Comparison of ENCODE assay signal across 17 mouse cellular contexts in genomic region chr14:43859465-43859864, GRCm38 (mm10). TPM values are rescaled to one million over a fixed set of nuclear protein-coding genes. Genes with fewer than 3 reads are reported as not detected.
A peak's percentile ranks its signal among the peaks of the same experiment; 100 is the strongest.
DNase-seq lines count a peak whose midpoint lies in the region; ATAC-seq and TF ChIP-seq lines count a peak whose summit lies in the region.
"Not testable (repeated sequence)": the region's sequence is repeated elsewhere in the genome, so short reads cannot be mapped to it uniquely, and the experiment has no call there.
"Had no signal": no experiment of that assay in that cellular context is flagged by ENCODE, and none has a peak within 500 bp of the region (broad histone marks: within the 10 kb centered on the region; RNA-seq: fewer than 3 reads in every experiment).

No protein-coding gene starts in this region.

- not testable (repeated sequence) for H3K27me3 ChIP-seq in heart, postnatal 0 days (ENCODE audit: control insufficient read depth, insufficient read depth, low read length); kidney, adult 2 months (replicated peaks; ENCODE audit: control insufficient read depth, insufficient read depth, low read length)

- TF ChIP-seq CTCF in heart, postnatal 0 days (IDR thresholded peaks at IDR 0.05; ENCODE audit: low read depth); kidney, adult 2 months (conservative IDR thresholded peaks at IDR 0.05; ENCODE audit: insufficient read depth, insufficient read length, low read depth, low read length): not testable (repeated sequence)

- not testable (repeated sequence) for H3K27ac ChIP-seq in heart, postnatal 0 days (ENCODE audit: low read depth); kidney, adult 2 months (ENCODE audit: insufficient read depth, low read depth, low read length)

- not testable (repeated sequence) for H3K9ac ChIP-seq in heart, postnatal 0 days (replicated peaks; ENCODE audit: low read depth, low read length)

- H3K4me1 ChIP-seq in heart, postnatal 0 days (ENCODE audit: control insufficient read depth, insufficient read depth); kidney, adult 2 months (ENCODE audit: control insufficient read depth, insufficient read depth, low read length): not testable (repeated sequence)

- TF ChIP-seq POLR2A in kidney, adult 2 months (IDR thresholded peaks at IDR 0.05; ENCODE audit: low read depth, low read length) = not testable (repeated sequence)

- not testable (repeated sequence) for H3K36me3 ChIP-seq in heart, postnatal 0 days (replicated peaks; ENCODE audit: control insufficient read depth, insufficient read depth, low read length); kidney, adult 2 months (ENCODE audit: control insufficient read depth, insufficient read depth, low read length)

- intact Hi-C loops in left cerebral cortex, postnatal 4 days (cut with DNase I) = not testable (repeated sequence)

- not testable (repeated sequence) for H3K9me3 ChIP-seq in heart, postnatal 0 days (replicated peaks; ENCODE audit: control insufficient read depth, low read length)

- not testable (repeated sequence) for H3K4me3 ChIP-seq in heart, postnatal 0 days (ENCODE audit: low read depth, low read length); kidney, adult 2 months (ENCODE audit: insufficient read depth, low read depth, low read length)

- DNase-seq in adrenal gland, postnatal 10 days = peak; percentile 6
- DNase-seq in cerebellum, postnatal 10 days = peak; percentile 1 to 9
- not testable (repeated sequence) for DNase-seq in heart, postnatal 0 days (ENCODE audit: low spot score)
- peak; percentile 0 for DNase-seq in kidney, adult 2 months
- DNase-seq in left cerebral cortex, postnatal 4 days = peak; percentile 0
- peak; percentile 13 for DNase-seq in ovary, postnatal 36 days (ENCODE audit: low spot score)
- peak; percentile 59 for DNase-seq in testis, postnatal 10 days (ENCODE audit: low spot score)

- ATAC-seq in heart, postnatal 0 days (ENCODE audit: insufficient read depth, low read depth) = peak; percentile 36; the same call in 1 of the 2 replicates

- H3K4me2 ChIP-seq in heart, postnatal 0 days (ENCODE audit: low read depth, low read length) = not testable (repeated sequence)

- WGBS in heart, postnatal 0 days = 27% methylated on average over 4 of the region's 6 CpGs
- WGBS in kidney, adult 2 months = 64% methylated on average over 5 of the region's 6 CpGs

- TF ChIP-seq EP300 in heart, postnatal 0 days (IDR thresholded peaks at IDR 0.05; ENCODE audit: low read depth) = not testable (repeated sequence)

RNA-seq across cellular contexts. Expression of gene Ear1, which starts 15.9 kb away (rescaled TPM):
- total RNA-seq in adrenal gland, postnatal 10 days (2021) = 1 to 10 TPM in 1 of 2 experiments, under 1 TPM in 1; 0.81 to 3.0 TPM
- not detected in 2 replicates for total RNA-seq in heart, postnatal 0 days (2014; rRNA removed; ENCODE audit: low replicate concordance)
- not detected in 2 replicates for polyA plus RNA-seq in heart, postnatal 0 days (2015; fragmentation: Nextera tagmentation; extraction: Ambion mirVana)
- polyA plus RNA-seq in kidney, adult 2 months (2012; rRNA removed) = not detected in 2 replicates
- total RNA-seq in left cerebral cortex, postnatal 4 days (2021) = not detected
- total RNA-seq: gastrocnemius, postnatal 25 days; heart, postnatal 25 days; MEL had no signal
- polyA plus RNA-seq: C2C12; embryonic facial prominence, embryonic 13.5 days; forebrain, embryonic 12.5 days; forebrain, embryonic 16.5 days; heart, embryonic 13.5 days; hindbrain, embryonic 11.5 days; hindbrain, embryonic 15.5 days had no signal
